Mouse (Mus musculus) gastrocnemius, postnatal 4 days (tissue): ENCODE measurements around the gene Rhox3a. TPM values are rescaled to one million over a fixed set of nuclear protein-coding genes. Genes with fewer than 3 reads are reported as not detected.
"Not testable (repeated sequence)": the region's sequence is repeated elsewhere in the genome, so short reads cannot be mapped to it uniquely, and the experiment has no call there.

Source experiments
- DNase-seq, 2 experiments: peaks; one replicate each; pipeline ENCODE4 v3.0.0; 2021 to 2022; ENCODE audit warnings: low spot score in 2 of 2, mixed read lengths in 2 of 2
- long read RNA-seq, 2 experiments: library from polyadenylated mRNA; stranded (forward); transcript quantifications; one replicate each; pipeline ENCODE4 v2.0.0; 2021
- total RNA-seq, 2 experiments: library from RNA; stranded (reverse); gene quantifications; 2 replicates each; pipeline ENCODE4 v1.2.3; 2021

Rhox3a gene
- not detected for total RNA-seq
- long read RNA-seq, experiment 1: 0 reads
- long read RNA-seq, experiment 2: 0 reads

DNA sequence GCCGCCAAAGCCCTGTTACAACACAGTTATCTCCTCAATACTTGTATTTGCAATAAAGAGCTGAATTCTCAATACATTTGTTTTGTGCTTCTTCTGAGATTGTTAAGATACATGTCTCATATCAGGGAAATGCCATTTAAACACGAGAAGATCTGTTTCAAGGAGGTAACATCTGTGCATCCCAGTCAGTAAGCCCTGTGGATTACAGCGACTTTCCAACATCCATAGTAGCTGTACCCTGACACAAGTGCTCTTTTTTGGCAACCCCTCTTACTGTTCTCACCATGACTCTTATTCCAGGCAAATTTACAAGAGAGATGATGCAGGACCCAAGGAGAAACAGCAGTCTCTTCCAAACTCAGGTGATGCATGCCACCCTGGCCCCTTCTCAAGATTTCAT is at the start of gene Rhox3a:
Rhox3a (plus strand) TSS at position 301 of the 400 bp plus-strand sequence.
- DNase-seq: not testable (repeated sequence)

- DNase-seq: no peak
These were observed 38.8 kb upstream of the Rhox3a start, which contains the start of gene Gm9 for GRCm38 (mm10) chrX:37210941-37211340. Gm9 (minus strand) TSS chrX:37211041.

GRCm38 (mm10) chrX:37222158-37222557 is 27.6 kb upstream of the Rhox3a start, which contains the start of gene Rhox1:
Rhox1 (minus strand) TSS chrX:37222258.
- not testable (repeated sequence) for DNase-seq

DNA sequence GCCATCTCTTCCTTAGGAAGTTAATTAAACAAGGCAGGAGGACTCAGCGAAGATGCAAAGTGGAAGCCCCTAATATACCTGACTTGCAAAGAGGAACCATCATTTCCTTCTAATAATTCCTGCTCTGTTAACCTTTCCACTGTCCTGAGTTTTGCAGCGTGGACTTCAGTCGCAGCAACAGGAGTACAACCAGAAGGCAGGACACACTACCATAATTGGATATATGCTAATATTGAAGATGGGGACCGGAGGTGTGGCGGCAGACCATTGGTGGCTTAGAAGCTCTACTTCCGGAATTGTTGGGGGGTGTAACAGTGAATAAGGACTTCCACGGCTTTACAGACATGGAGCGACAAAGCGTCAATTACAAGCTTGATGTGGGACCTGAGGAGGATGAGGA is 5.0 kb upstream of the Rhox3a start, which contains the start of gene Rhox2a:
Rhox2a (plus strand) TSS at position 301 of the 400 bp plus-strand sequence.
- DNase-seq: not testable (repeated sequence)

DNA sequence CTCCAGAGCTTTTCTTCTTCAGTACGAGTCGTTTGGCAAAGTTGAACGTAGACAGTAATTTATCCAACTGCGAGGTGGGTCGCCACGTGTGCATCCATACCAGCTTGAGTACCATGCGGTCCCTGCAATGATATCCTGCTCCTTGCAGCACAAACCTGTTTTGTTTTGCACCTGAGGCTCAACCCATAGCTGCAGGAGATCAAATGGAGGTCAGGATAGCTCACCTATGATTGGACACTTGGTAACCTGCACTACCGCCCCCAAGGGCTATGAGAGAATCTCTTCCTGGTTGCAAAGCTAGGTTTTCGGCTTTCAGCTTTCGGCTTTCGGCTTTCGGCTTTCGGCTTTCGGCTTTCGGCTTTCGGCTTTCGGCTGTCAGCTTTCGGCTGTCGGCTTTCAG is 15.3 kb downstream of the Rhox3a start, which contains the start of gene Rhox4a:
Rhox4a (plus strand) TSS at position 301 of the 400 bp plus-strand sequence.
- not testable (repeated sequence) for DNase-seq

Other genes starting within 250 kb of the Rhox3a start
- gene Sowahd, start 201.1 kb upstream of the Rhox3a start, total RNA-seq: under 1 TPM in 1 of 2 experiments, not detected in 1; 0.34 TPM
- 100 to 1,000 TPM; 697 to 727 TPM for gene Rpl39, start 164.5 kb upstream of the Rhox3a start, total RNA-seq
- 10 to 100 TPM; 10.9 to 14.7 TPM for gene Upf3b, start 139.6 kb upstream of the Rhox3a start, total RNA-seq
- 10 to 100 TPM; 11.2 to 12.5 TPM for gene Nkap, start 123.1 kb upstream of the Rhox3a start, total RNA-seq
- not detected for gene Akap14, start 81.1 kb upstream of the Rhox3a start, total RNA-seq
- gene Ndufa1, start 58.8 kb upstream of the Rhox3a start, total RNA-seq: 100 to 1,000 TPM; 270 to 275 TPM
- 1 to 10 TPM; 2.5 to 3.6 TPM for gene Rnf113a1, start 58.7 kb upstream of the Rhox3a start, total RNA-seq
- gene Gm9, start 38.9 kb upstream of the Rhox3a start, total RNA-seq: not detected
- not detected for gene Rhox1, start 27.7 kb upstream of the Rhox3a start, total RNA-seq
- gene Rhox2a, start 4.9 kb upstream of the Rhox3a start, total RNA-seq: not detected
- gene Rhox4a, start 15.4 kb downstream of the Rhox3a start, total RNA-seq: not detected
- under 1 TPM in 1 of 2 experiments, not detected in 1; 0.91 TPM for gene Rhox3a2, start 130.1 kb downstream of the Rhox3a start, total RNA-seq
- gene Rhox4a2, start 140.9 kb downstream of the Rhox3a start, total RNA-seq: not detected
- not detected for gene Rhox2b, start 162.1 kb downstream of the Rhox3a start, total RNA-seq
- gene Rhox4b, start 182.6 kb downstream of the Rhox3a start, total RNA-seq: not detected
- not detected for gene Rhox2c, start 203.8 kb downstream of the Rhox3a start, total RNA-seq
- under 1 TPM in 1 of 2 experiments, not detected in 1; 0.78 TPM for gene Rhox3c, start 208.7 kb downstream of the Rhox3a start, total RNA-seq
- not detected for gene Rhox4c, start 230.4 kb downstream of the Rhox3a start, total RNA-seq
- not detected for gene Rhox2d, start 243.5 kb downstream of the Rhox3a start, total RNA-seq